Mouse (Mus musculus) layer of hippocampus, postnatal 10 days (tissue): ENCODE results near the gene Carmil1. TPM values are rescaled to one million over a fixed set of nuclear protein-coding genes. Genes with fewer than 3 reads are reported as not detected.
"Not testable (repeated sequence)": the region's sequence is repeated elsewhere in the genome, so short reads cannot be mapped to it uniquely, and the experiment has no call there.

Experiments used
- DNase-seq, 2 experiments: peaks; one replicate each; pipeline ENCODE4 v3.0.0; 2021; ENCODE audit warnings: low spot score in 2 of 2
- total RNA-seq, 2 experiments: library from RNA; stranded (reverse); gene quantifications; 2 replicates each; pipeline ENCODE4 v1.2.3; 2021

The Carmil1 gene
- total RNA-seq, 2 experiments from 2014 or later, result 41.0 to 44.3 TPM

GRCm38 (mm10) chr13:24105340-24105669 lies 175.3 kb downstream of the Carmil1 start:
- no peak for DNase-seq

- not testable (repeated sequence) for DNase-seq
Observed at GRCm38 (mm10) chr13:24104611-24105339, 175.8 kb downstream of the Carmil1 start.

GRCm38 (mm10) chr13:24104016-24104415 lies 176.6 kb downstream of the Carmil1 start:
- DNase-seq, result no peak

GRCm38 (mm10) chr13:24103152-24103551 lies 177.4 kb downstream of the Carmil1 start:
- no peak for DNase-seq

GRCm38 (mm10) chr13:24102256-24102655 lies 178.3 kb downstream of the Carmil1 start:
- DNase-seq, result no peak

GRCm38 (mm10) chr13:24101157-24102130 lies 179.2 kb downstream of the Carmil1 start:
- DNase-seq, result no peak

GRCm38 (mm10) chr13:24100516-24101094 lies 180.0 kb downstream of the Carmil1 start:
- no peak for DNase-seq

GRCm38 (mm10) chr13:24096573-24096972 lies 184.0 kb downstream of the Carmil1 start:
- DNase-seq, result no peak

- no peak for DNase-seq
Observed at GRCm38 (mm10) chr13:24094825-24095547, 185.6 kb downstream of the Carmil1 start.

- no peak for DNase-seq
Observed at GRCm38 (mm10) chr13:24093108-24093507, 187.5 kb downstream of the Carmil1 start.

GRCm38 (mm10) chr13:24092073-24092472 lies 188.5 kb downstream of the Carmil1 start:
- DNase-seq, result no peak

GRCm38 (mm10) chr13:24082153-24082552 lies 198.4 kb downstream of the Carmil1 start:
- no peak for DNase-seq

- no peak for DNase-seq
Observed at GRCm38 (mm10) chr13:24081698-24082097, 198.9 kb downstream of the Carmil1 start.

- DNase-seq, result no peak
Observed at GRCm38 (mm10) chr13:24072588-24072987, 208.0 kb downstream of the Carmil1 start.

- no peak for DNase-seq
Observed at GRCm38 (mm10) chr13:24067553-24067952, 213.0 kb downstream of the Carmil1 start.

GRCm38 (mm10) chr13:24065536-24065935 lies 215.1 kb downstream of the Carmil1 start:
- DNase-seq, result no peak

GRCm38 (mm10) chr13:24062770-24063169 lies 217.8 kb downstream of the Carmil1 start:
- DNase-seq, result no peak

GRCm38 (mm10) chr13:24055072-24055869 lies 225.3 kb downstream of the Carmil1 start:
- DNase-seq, result no peak

- no peak for DNase-seq
Observed at GRCm38 (mm10) chr13:24051496-24051895, 229.1 kb downstream of the Carmil1 start.

- no peak for DNase-seq
Observed at GRCm38 (mm10) chr13:24050330-24050729, 230.3 kb downstream of the Carmil1 start.
